Mouse (Mus musculus): Measurements from ENCODE around the gene Olfm2. TPM values are rescaled to one million over a fixed set of nuclear protein-coding genes. Genes with fewer than 3 reads are reported as not detected.

Gene Olfm2
- polyA plus RNA-seq, 1 experiment, result 0.93 TPM

DNA sequence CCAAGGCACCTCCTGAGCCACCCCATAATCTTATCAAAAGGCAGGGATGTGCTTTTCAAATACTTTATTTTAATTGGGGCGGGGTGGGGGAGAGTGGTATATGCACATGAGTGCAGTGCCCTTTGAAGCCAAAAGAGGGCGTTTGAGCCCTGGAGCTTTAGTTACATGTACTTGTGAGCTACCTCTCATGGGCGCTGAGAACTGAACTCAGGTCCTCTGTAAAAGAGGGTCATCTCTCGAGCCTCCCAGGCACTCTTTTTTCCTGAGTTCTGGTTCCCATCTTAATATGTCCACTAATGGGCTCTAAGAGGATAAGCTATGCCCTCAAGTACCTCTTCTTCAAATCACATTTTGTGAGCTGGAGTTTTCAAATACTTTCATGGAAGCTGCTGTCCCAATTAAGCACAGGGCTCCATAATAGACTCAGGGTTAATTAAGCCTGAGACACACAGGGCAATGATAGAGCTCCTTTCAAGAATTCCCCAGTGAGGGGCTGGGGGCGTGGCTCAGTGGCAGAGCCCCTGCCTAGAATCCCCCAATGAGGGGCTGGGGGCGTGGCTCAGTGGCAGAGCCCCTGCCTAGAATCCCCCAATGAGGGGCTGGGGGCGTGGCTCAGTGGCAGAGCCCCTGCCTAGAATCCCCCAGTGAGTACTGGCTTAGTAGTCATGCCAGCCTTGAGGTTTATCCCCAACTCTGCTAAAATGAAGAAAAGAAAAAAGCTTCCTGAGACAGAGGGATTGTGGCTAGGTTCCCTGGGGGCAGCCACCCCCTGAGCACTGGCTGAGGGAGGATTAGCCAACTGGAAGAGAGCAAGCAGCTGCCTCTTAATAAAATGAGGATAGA lies 64.4 kb downstream of the Olfm2 start:
- no peaks in the 10 kb centered on the region for H3K4me1 ChIP-seq (replicated peaks; ENCODE audit: control insufficient read depth, insufficient read depth, low read length)
- no peak overlapping the region for H3K27ac ChIP-seq (ENCODE audit: control insufficient read depth, insufficient read depth, low read length)
- 53% methylated on average over 7 of the region's 7 CpGs for WGBS
- no peaks in the 10 kb centered on the region for H3K36me3 ChIP-seq (ENCODE audit: control insufficient read depth, insufficient read depth, low read length)
- H3K27me3 ChIP-seq (ENCODE audit: control insufficient read depth, insufficient read depth, low read length), result no peaks in the 10 kb centered on the region
- DNase-seq, result no peak
- H3K4me3 ChIP-seq (ENCODE audit: control insufficient read depth, insufficient read depth, low read length), result no peak overlapping the region
- TF ChIP-seq CTCF (IDR thresholded peaks at IDR 0.05; ENCODE audit: borderline replicate concordance, control insufficient read depth, extremely low read depth, insufficient read depth, low read length, poor library complexity) (no peak), POLR2A (IDR thresholded peaks at IDR 0.05; ENCODE audit: control insufficient read depth, extremely low read depth, insufficient read depth, low read length, poor library complexity) (no peak)

DNA sequence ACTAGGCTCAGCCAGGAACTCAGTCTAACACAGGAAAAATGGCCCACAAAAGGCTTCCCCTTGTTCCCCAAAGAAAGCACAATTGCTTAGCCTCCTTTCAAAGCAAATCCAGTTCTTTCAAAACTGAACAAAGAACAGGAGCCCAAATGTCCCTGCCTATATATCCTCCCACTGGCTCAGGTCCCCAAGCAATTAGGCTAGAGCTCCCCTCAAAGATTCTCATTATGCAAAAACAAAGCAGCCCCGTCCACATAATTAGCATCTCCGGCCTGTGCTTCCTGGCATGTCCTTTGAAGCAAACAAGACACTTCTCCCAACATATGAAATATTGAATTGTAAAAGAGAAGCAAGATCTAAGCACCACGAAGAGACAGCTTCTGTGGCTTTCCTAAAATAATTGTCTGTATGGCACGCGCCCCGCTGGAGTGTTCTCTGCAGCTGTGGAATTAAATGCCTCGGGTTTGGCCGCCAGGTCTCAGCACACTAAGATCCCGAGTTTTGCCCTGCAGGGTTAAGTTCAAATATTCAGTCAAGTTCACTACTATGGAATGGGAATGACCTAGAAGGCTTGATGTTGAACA lies 65.7 kb downstream of the Olfm2 start:
- no peaks in the 10 kb centered on the region for H3K27me3 ChIP-seq (ENCODE audit: control insufficient read depth, insufficient read depth, low read length)
- no peaks in the 10 kb centered on the region for H3K36me3 ChIP-seq (ENCODE audit: control insufficient read depth, insufficient read depth, low read length)
- TF ChIP-seq CTCF (IDR thresholded peaks at IDR 0.05; ENCODE audit: borderline replicate concordance, control insufficient read depth, extremely low read depth, insufficient read depth, low read length, poor library complexity), result no peak
- TF ChIP-seq POLR2A (IDR thresholded peaks at IDR 0.05; ENCODE audit: control insufficient read depth, extremely low read depth, insufficient read depth, low read length, poor library complexity), result no peak
- no peaks in the 10 kb centered on the region for H3K4me1 ChIP-seq (replicated peaks; ENCODE audit: control insufficient read depth, insufficient read depth, low read length)
- H3K4me3 ChIP-seq (ENCODE audit: control insufficient read depth, insufficient read depth, low read length), result no peak overlapping the region
- 90% methylated on average over 9 of the region's 9 CpGs for WGBS
- no peak for DNase-seq
- H3K27ac ChIP-seq (ENCODE audit: control insufficient read depth, insufficient read depth, low read length), result no peak overlapping the region

DNA sequence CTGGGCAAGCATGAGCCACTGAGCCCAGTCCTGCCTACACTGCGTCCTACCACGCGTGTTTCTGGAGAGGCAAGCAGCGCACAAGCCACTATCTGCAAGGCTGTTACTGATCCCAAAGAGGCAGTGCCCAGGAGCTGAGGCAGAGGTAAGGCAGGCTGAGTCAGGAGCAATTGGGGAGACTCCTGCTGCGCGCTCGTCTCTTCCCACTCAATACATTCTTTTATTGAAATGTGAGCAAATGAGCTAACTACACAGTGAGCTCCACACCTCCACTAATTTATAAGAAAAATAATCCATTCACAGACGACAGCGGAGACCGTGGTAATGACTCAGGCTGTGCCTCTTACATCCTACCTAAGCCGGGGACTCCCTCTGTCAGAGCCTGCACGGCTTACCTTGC lies 68.3 kb downstream of the Olfm2 start:
- DNase-seq, result no peak
- H3K27me3 ChIP-seq (ENCODE audit: control insufficient read depth, insufficient read depth, low read length), result no peaks in the 10 kb centered on the region
- 94% methylated on average over 12 of the region's 12 CpGs for WGBS
- H3K36me3 ChIP-seq (ENCODE audit: control insufficient read depth, insufficient read depth, low read length), result no peaks in the 10 kb centered on the region
- no peaks in the 10 kb centered on the region for H3K4me1 ChIP-seq (replicated peaks; ENCODE audit: control insufficient read depth, insufficient read depth, low read length)
- TF ChIP-seq CTCF (IDR thresholded peaks at IDR 0.05; ENCODE audit: borderline replicate concordance, control insufficient read depth, extremely low read depth, insufficient read depth, low read length, poor library complexity) (no peak), POLR2A (IDR thresholded peaks at IDR 0.05; ENCODE audit: control insufficient read depth, extremely low read depth, insufficient read depth, low read length, poor library complexity) (no peak)
- no peak overlapping the region for H3K4me3 ChIP-seq (ENCODE audit: control insufficient read depth, insufficient read depth, low read length)
- no peak overlapping the region for H3K27ac ChIP-seq (ENCODE audit: control insufficient read depth, insufficient read depth, low read length)

DNA sequence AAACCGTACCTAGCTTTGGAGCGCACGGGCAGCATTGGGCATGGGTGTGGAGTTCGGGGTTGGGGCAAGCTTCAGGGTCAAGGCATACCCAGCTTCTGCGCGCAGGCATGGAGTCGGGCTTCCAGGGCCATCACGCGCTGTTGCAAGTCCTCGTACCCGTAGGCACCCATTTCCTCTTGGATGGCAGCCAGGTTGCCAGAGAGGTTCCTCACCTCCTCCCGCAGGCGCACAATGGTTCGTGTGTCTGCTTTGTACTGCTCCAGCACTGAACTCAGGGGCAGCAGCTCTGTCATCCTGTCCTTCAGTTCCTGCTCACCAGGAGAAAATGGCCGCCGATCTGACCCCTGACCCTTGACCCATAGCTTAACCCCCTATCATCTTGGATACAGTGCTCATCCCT lies 74.1 kb downstream of the Olfm2 start:
- 52% methylated on average over 16 of the region's 16 CpGs for WGBS
- no peaks in the 10 kb centered on the region for H3K36me3 ChIP-seq (ENCODE audit: control insufficient read depth, insufficient read depth, low read length)
- H3K4me3 ChIP-seq (ENCODE audit: control insufficient read depth, insufficient read depth, low read length), result no peak overlapping the region
- H3K27me3 ChIP-seq (ENCODE audit: control insufficient read depth, insufficient read depth, low read length), result no peaks in the 10 kb centered on the region; the same call in 1 of the 2 replicates
- TF ChIP-seq CTCF (IDR thresholded peaks at IDR 0.05; ENCODE audit: borderline replicate concordance, control insufficient read depth, extremely low read depth, insufficient read depth, low read length, poor library complexity) (no peak), POLR2A (IDR thresholded peaks at IDR 0.05; ENCODE audit: control insufficient read depth, extremely low read depth, insufficient read depth, low read length, poor library complexity) (no peak)
- H3K4me1 ChIP-seq (replicated peaks; ENCODE audit: control insufficient read depth, insufficient read depth, low read length), result peaks cover under 1% of the 10 kb centered on the region; the same call in 1 of the 2 replicates
- no peak for DNase-seq
- H3K27ac ChIP-seq (ENCODE audit: control insufficient read depth, insufficient read depth, low read length), result no peak overlapping the region

DNA sequence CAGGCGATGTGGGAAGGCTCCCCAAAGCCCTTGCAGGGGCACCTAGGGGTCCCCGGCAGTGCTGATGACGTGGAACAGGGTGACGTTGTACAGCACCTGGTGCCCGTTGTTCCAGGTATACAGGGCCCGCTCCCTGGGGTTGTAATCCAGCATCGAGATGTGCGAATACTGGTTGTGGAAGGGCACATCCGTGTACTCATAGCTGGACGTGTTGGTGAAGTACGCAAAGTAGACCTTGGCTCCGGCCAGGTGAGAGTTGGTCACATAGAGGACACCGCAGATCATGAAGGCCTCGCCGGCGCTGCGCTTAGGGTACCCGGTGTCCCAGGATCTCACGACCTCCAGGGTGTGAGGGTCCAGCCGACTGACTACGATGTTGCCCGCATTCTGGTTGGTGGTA lies 78.1 kb downstream of the Olfm2 start:
- TF ChIP-seq CTCF (IDR thresholded peaks at IDR 0.05; ENCODE audit: borderline replicate concordance, control insufficient read depth, extremely low read depth, insufficient read depth, low read length, poor library complexity), result no peak
- no peak for TF ChIP-seq POLR2A (IDR thresholded peaks at IDR 0.05; ENCODE audit: control insufficient read depth, extremely low read depth, insufficient read depth, low read length, poor library complexity)
- H3K4me3 ChIP-seq (ENCODE audit: control insufficient read depth, insufficient read depth, low read length), result no peak overlapping the region
- no peak overlapping the region for H3K27ac ChIP-seq (ENCODE audit: control insufficient read depth, insufficient read depth, low read length)
- peaks cover 13% of the 10 kb centered on the region for H3K36me3 ChIP-seq (ENCODE audit: control insufficient read depth, insufficient read depth, low read length)
- no peak for DNase-seq
- WGBS, result 93% methylated on average over 22 of the region's 22 CpGs
- H3K4me1 ChIP-seq (replicated peaks; ENCODE audit: control insufficient read depth, insufficient read depth, low read length), result peaks cover 12% of the 10 kb centered on the region
- H3K27me3 ChIP-seq (ENCODE audit: control insufficient read depth, insufficient read depth, low read length), result no peaks in the 10 kb centered on the region; the same call in 1 of the 2 replicates

DNA sequence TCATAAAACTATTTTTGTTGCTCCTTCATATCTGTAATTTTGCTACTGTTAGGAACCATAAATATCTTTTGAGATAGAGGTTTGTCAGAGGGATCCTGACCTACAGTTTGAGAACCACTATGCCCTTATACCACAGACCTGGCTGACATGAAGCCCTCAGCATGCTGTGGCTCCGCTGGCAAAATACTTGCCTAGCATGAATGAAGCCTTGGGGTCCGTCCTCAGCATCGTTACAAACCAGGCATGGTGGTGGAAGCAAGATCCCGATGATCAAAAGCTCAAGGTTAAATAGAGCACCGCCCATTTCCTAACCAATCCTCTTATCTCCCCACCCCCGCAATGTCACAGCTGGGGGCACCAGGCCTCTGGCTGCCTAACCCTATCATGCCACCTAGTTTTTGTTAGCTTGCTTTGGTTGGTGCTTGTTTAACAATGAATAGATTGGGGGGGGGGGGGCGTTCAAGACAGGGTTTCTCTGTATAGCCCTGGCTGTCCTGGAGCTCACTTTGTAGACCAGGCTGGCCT lies 79.6 kb downstream of the Olfm2 start:
- Histone ChIP-seq H3K27me3 (ENCODE audit: control insufficient read depth, insufficient read depth, low read length) (no peaks in the 10 kb centered on the region), H3K4me1 (replicated peaks; ENCODE audit: control insufficient read depth, insufficient read depth, low read length) (peaks cover 12% of the 10 kb centered on the region), H3K36me3 (ENCODE audit: control insufficient read depth, insufficient read depth, low read length) (peaks cover 22% of the 10 kb centered on the region), H3K4me3 (ENCODE audit: control insufficient read depth, insufficient read depth, low read length) (no peak overlapping the region), H3K27ac (ENCODE audit: control insufficient read depth, insufficient read depth, low read length) (no peak overlapping the region)
- 9% methylated on average over 7 of the region's 7 CpGs for WGBS
- TF ChIP-seq POLR2A (IDR thresholded peaks at IDR 0.05; ENCODE audit: control insufficient read depth, extremely low read depth, insufficient read depth, low read length, poor library complexity) (no peak), CTCF (IDR thresholded peaks at IDR 0.05; ENCODE audit: borderline replicate concordance, control insufficient read depth, extremely low read depth, insufficient read depth, low read length, poor library complexity) (no peak)
- DNase-seq, result peak; percentile 52

All from thymus, adult 2 months (tissue).